Mouse (Mus musculus) stomach, postnatal 0 days (tissue): ENCODE results near the gene Hist1h2be.
"Not testable (repeated sequence)": the region's sequence is repeated elsewhere in the genome, so short reads cannot be mapped to it uniquely, and the experiment has no call there.

Experiments
- CTCF ChIP-seq: IDR thresholded peaks from 2 replicates; pipeline ENCODE4 v1.5.1; 2016; ENCODE audit warnings: antibody characterized with exemption, low read depth, mild to moderate bottlenecking, moderate library complexity
- EP300 ChIP-seq: optimal IDR thresholded peaks from 2 replicates; pipeline ENCODE3; 2016; ENCODE audit warnings: antibody characterized with exemption

DNA sequence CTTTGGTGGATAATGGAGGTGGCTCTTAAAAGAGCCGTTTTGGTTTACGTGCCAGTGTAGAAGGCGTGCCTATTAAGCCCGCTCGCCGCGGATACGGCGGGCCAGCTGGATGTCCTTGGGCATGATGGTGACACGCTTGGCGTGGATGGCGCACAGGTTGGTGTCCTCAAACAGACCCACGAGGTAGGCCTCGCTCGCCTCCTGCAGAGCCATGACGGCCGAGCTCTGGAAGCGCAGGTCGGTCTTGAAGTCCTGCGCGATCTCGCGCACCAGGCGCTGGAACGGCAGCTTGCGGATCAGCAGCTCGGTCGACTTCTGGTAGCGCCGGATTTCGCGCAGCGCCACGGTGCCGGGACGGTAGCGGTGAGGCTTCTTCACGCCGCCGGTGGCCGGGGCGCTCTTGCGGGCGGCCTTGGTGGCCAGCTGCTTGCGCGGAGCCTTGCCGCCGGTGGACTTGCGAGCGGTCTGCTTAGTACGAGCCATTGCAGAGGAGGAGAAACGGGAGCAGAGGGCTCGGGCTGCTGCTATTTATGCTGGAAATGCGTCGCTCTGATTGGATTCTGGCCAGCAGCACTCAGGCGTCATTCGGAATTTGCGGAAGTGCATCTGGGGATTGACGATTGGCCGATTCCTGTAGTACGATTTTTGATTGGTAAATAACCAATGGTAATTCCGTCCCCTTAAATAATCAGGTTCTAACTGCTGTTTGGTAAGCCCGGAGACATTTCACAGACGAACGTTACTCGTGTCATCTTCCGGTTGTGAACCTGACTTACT lies 58.9 kb downstream of the Hist1h2be start, which contains the start of gene Hist1h3e:
- TF ChIP-seq CTCF, result not testable (repeated sequence)
- peak; percentile 49 for TF ChIP-seq EP300
